Mouse (Mus musculus) liver, postnatal 0 days (tissue): ENCODE data around the gene Nags.

Source experiments
- CTCF ChIP-seq: sonication (generic); IDR thresholded peaks from 2 replicates; pipeline ENCODE4 v1.5.1; 2016; ENCODE audit warnings: antibody characterized with exemption, low read depth
- EP300 ChIP-seq: IDR thresholded peaks from 2 replicates; pipeline ENCODE4 v1.6.1; 2016; ENCODE audit warnings: antibody characterized with exemption, low read depth, mild to moderate bottlenecking

GRCm38 (mm10) chr11:102117386-102117785, 27.9 kb upstream of the Nags start:
- TF ChIP-seq CTCF (no peak), EP300 (no peak)
